Mouse (Mus musculus) c-Kit-positive CD71-positive TER-119-positive erythroid progenitor cells, embryonic 14.5 days (primary cell): ENCODE data around the gene Epha6.
"Not testable (repeated sequence)": the region's sequence is repeated elsewhere in the genome, so short reads cannot be mapped to it uniquely, and the experiment has no call there.

Experiments
- DNase-seq: peaks from one replicate; pipeline ENCODE4 v3.0.0-alpha.2; 2013; ENCODE audit warnings: low spot score

Epha6 gene

DNA sequence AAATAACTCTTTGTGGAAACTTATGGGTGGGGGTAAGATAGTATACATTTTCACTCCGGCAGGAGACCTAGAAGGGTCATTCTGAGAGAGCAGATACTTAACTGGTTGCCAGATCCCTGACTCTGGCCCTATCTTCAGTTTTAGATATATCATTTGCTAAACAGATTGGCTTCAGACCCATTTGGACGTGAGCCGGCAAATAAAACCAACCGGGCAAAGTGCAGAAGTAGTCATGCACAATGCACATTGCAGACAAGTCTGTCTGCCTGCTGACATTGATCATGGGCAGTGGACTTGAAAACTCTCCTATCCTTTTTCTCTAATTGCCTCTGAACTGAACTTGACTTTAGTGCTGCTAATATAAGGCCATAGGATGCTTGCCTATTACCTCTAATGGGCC, 681.6 kb downstream of the Epha6 start:
- no peak for DNase-seq

DNA sequence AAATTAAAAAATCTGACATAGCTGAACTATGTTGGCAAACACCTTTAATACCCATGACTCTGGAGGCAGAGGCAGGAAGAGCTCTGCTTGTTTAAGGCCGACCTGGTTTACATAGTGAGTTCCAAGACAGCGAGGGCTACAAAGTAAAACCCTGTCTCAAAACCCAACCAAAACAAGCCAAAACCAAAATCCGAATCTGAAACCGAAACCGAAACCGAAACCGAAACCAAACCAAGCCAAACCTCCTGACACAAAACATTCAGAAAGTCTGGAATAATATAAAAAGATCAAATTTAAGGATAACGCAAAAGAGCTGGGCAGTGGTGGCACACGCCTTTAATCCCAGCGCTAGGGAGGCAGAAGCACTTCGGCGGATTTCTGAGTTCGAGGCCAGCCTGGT, 725.3 kb downstream of the Epha6 start:
- DNase-seq, result no peak

DNA sequence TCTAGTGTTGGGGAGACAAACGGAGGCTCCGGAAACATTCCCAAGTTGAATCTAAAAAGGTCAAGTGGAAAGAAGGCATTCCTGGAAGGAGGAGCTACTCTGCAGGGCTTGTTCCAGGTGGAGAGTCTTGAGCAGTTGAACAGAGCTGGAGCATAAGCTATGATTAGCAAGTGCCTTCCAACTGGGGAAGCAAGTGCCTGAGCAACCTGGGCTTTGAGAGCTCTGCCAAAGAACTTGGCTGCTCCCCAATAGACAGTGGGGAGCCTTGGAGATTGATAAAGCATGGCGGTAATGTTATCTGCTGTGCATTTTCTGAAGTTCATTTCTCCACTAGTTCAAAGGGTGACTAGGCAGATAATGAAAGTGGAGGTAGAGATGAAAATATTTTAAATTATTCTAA, 733.5 kb downstream of the Epha6 start:
- no peak for DNase-seq

DNA sequence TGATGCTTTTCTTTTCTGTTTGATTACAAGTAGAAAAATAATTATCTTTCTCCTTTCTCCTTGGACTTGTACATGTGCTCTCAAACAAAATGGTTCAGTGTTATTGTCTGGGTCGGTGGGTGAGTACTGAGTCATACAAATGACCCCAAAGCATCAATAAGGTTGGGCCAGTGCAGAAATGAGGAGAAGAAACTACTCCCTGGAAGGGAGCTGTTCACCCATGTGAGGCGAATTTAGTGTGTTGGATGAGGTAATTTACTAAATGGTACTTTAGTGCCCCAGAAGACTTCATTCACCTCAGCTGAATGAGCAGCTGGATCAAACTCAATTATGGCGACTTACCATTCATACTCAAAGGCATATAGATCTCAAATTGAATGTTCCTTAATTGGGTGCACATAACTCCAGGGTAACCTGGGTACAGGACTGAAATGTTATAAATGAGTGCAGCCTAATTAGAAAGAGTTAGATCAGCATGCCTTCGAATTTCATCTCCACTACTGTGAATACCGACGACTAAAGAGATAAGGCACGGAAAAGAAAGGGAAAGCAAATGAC, 751.1 kb downstream of the Epha6 start:
- no peak for DNase-seq

DNA sequence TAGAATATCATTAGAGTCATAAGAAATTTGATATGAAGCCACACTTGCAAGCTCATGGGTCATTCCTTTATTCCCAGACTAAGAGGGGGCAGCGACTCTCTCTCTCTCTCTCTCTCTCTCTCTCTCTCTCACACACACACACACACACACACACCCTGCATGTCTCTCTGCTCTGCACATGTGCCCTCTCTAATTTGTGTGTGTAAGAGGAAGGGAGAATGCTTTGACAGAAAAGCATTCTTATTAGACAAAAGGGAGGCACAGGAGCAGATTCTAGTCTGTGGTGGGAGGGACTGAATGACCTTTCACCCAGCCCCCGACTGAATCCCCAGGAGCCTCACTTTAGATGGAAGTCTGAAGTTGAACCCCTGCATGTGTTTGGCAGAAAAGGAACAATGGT, 752.6 kb downstream of the Epha6 start:
- no peak for DNase-seq

DNA sequence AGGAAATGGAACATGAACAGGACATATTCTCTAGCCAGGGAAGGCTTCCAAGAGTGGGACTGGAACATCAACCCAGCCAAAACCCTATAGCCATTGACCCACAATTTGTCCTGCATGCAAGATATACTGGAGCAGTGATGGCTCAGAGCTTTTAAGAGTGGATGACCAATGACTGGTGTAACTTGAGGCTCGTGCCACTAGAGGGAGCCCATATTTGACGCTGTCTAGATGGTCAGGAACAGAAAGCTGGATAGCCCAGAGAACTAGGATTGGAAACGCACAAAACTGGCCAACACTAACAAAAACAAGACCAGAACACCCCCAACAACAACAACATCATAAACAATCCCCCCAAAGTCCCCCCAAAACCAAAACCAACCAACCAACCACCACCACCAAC, 758.8 kb downstream of the Epha6 start:
- no peak for DNase-seq

DNA sequence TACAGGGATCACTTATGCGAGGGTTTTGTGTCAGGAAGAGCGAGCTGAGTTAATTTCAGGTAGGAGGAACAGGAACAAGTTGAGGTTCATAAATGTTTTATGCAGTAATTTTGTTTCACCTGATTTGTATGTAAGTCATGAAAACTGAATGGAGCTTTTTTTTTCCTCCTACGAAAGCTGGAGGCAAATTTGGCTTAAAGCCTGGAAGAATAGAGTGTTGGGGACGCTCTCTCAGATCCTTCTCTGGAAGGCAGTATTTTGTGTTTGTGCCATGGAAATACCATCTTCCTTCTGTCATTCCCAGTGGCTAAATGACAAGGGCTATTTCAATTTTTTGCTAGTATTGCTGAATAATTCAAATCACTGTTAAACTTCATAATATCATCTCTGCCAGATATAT, 768.6 kb downstream of the Epha6 start:
- no peak for DNase-seq

DNA sequence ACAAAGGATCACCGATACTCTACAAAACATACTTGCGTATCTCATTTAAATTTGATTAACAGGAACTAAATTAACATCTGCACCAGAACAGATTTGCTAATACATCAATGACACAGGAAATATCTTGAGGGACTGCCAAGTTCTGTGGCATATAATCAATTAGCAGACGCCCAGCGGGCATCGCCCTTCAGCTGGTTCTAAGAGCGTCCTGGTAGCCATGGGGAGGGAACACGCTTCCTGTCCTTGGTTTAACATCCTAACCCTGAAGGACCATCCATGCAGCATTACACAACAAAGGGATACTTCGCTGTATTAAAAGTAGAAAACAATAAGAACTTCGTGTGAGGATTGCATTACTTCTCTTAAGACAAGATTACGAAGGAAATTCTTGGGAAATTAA, 769.0 kb downstream of the Epha6 start:
- no peak for DNase-seq

DNA sequence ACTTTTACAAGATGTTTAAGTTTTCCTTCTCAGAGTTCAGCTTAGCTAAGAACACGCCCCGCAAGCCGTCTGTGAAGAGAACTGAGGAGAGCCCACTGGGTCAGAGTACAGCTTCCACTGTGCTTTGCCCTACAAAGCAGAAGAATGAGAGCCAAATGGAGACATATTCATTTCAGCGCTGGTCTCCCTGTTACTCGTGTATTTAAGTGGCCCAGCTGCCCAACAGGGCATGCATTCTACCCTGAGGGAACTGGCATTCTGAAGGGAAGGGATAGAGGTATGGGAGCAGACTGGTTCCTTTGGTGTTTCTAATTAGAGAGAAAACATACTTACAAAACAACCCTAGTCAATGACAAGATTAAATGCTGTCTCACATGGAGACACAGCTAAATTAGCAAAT, 772.9 kb downstream of the Epha6 start:
- no peak for DNase-seq

DNA sequence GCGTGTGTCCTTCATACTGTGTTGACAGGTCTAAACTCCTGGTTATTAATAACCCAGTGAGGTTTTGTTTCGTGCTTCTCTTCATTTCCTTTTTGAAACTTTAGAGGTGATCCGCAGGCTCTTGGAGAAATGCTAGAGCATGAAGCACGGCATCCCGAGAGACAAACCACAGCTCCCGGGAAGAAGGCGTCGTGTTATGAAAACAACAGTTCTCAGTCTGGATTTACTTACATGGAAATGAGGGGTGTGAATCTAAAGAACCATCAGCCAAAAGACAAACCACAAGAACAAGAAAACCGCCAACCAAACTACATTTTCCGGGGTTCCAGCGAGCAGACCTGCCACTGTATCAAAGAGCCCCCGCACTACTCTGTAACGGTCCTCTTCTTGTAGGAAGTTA, 775.7 kb downstream of the Epha6 start:
- no peak for DNase-seq

DNA sequence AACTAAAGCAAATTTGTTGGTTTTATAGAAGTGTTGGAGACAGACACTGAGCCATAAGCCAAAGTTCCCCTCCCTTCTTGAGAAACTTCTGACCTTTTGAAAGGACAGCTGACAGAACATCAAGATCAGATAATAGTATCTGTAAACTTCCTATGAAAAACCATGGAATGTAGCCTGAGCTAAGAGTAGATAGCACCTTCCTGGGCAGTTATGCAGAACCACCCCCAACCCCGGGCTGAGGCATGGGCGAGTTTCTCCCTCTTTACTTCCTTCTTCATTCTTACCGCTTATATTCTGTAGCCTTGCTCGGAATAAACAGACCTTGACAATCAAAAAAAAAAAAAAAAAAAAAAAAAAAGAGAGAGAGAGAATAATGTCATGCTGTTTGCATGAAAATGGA, 805.5 kb downstream of the Epha6 start:
- not testable (repeated sequence) for DNase-seq

DNA sequence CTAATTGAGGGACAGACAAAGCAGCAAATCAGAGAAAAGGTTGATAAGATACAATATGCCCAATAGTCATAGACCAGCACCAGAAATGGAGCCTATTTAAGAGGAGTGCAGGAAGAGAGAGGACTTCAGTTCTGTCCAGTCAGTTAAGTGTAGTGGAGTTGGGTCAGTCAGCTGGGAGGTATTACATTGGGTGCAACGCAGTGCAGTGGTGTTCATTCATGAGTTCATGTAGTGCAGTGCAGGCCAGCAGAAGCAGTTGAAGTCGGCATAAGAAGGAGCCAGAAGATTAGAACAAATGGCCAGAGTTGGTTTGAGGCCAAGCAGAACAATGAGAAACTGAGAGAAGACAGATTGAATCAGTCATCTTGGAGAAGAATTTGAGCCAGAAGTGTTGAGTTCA, 833.0 kb downstream of the Epha6 start:
- DNase-seq, result no peak

DNA sequence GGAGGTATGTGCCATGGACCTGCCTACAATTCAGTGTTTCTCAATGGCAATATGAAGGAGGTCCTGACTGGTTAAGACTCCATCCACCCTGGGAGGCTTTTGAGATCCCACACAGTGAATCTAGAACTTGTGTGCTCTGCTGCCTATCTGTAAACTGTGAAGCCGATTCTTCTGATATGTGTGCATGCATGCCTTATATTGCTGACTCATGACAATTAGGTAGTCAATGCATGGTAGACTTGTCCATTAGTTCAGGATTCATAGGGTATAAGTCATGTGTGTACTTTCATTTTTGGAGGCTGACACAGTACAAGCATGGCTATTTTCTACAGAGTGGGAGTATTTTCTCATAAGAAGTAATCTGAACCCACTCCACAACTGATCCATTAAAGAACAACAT, 834.9 kb downstream of the Epha6 start:
- no peak for DNase-seq

DNA sequence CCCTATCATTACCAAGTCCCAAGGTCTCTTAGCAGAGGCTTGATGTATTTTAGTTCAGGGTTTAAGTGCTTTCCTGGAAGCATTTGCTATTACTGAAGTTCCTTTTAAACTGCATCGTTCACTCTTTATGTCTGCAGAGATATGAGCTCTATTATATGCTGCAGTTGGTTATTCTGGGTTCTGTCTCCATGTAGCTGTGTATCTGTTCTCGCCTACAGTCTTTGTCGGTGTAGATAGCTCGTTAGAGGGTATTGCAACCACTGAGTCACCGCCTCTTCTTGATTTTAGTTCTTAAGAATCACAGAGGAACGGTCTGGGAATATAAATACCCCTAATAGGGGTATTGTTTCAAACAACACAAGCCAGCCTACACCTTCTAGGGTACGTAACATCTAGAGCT, 835.4 kb downstream of the Epha6 start:
- DNase-seq, result no peak

DNA sequence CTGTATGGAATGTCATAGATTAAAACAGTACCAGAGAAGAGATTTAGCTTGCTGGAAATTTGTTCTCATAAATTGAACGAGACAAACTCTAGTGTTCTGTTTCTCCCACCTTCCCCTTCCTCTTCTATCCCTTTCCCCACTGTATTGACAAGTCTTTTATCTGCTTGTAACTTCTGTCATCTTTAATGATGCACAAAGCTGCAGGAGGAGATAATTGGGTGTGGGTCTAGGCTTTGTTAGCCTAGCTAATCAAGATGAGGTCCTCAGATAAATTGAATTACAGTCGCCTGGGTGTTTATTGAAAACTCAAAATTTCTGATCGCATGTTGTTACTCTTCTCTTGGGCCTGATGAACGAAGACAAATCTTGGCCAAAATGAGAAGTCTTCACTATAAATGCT, 844.5 kb downstream of the Epha6 start:
- no peak for DNase-seq

DNA sequence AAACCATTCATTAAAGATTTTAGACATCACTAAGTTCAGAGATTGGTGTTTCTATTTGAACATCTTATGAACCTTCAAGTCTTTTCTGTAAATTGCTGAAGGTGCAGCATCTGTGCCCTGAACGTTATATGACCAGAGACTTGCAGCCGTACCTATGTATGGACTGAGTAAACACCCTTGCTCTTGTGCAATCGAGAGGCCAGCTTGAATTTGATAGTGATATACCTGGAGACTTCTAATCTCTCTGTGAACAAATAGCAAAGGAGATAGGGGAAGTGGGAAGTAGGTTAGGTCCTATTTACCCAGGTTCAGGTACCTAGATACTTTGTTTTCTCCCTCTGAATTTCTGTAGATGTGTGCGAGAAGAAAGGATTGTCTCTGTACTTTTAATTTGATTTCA, 854.4 kb downstream of the Epha6 start:
- no peak for DNase-seq

DNA sequence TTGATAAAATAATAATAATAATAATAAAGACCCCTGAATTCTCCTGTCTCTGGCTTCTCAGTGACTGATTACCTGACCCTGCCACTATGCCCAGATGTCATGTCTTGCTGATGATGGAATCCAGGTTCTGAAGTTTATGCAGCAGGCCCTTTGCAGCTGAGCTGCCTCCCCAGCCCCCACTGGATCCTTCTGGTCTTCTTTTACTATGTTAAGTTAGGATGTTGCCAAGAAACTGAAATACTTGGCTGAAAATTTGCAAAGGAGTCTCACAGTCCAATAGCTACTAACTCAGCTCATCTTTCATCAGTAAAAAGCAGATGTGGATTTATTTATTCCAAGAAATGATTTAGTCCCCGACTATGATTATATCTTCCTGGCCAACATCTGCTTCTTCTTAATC, 861.7 kb downstream of the Epha6 start:
- DNase-seq, result no peak

DNA sequence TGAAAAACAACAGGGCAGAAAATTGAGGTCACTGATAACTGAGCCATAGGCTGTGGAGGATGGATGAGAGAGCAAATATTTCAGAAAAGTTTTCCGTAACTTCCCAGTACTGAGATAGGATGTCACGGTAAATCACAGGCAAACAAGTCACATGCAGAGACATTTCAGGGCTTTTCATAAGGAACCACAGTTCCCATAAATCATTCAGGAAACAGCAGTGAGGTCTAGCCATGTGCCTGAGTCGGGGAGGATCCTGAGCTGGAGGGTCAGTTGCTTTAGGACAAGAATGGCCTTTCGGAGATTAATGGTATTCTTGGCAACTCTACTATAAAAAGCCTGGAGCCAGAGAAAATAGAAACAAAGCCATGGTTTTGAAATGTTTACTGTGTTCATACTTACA, 889.8 kb downstream of the Epha6 start:
- no peak for DNase-seq

DNA sequence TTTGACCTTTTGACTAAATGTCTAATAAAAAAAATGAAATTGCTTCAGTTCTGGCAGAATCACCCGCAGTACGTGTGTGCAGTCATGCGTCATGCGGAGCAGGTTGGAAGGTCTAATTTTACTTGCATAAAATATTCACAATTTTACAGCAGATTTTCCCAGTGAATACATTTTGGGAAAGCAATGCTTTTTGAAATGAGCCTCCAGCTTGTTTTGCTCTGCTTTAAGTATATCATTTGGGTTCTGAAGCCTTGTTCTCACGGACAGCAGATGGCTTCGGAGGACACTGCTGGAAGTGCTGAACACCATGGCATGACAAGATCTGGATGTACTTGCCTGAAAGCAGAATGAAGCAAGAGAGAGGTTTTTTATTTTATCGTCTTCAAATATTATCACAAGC, 912.1 kb downstream of the Epha6 start:
- DNase-seq, result no peak

DNA sequence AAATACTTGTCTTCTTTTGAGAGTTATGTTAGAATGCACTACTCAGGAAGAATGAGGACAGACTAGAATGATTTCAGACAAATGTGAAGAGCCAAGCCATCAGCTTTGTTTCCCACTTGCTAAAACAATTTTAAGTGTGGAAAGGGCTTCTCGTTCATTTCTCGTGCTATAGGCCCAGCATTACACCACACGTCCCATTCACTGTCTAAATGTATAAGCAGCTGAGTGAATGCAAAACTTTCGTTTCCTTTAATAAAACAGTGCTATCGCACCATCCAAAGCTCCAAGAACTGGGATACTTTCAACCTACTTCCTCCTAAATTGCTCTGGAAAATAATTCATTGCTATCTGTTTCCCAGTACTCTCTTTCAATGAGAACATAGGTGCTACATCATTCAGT, 916.2 kb downstream of the Epha6 start:
- DNase-seq, result no peak

DNA sequence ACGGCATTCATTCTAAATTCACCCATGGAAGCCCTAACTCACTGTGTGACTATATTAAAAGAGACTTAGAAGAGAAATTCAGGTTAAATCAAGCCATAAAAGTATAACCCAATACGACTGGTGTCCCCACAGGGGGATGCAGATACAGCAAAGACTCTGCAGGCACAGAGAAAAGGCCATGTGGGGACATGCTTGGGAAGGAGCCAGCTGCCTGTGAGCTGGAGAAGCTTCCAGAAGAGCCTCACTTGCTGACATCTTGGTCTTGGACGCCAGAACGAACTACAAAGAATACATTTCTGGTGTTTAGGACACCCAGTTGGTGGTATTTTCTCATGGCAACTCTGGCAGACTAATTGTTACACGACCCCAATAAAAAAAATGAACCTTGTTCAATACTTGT, 920.2 kb downstream of the Epha6 start:
- no peak for DNase-seq

DNA sequence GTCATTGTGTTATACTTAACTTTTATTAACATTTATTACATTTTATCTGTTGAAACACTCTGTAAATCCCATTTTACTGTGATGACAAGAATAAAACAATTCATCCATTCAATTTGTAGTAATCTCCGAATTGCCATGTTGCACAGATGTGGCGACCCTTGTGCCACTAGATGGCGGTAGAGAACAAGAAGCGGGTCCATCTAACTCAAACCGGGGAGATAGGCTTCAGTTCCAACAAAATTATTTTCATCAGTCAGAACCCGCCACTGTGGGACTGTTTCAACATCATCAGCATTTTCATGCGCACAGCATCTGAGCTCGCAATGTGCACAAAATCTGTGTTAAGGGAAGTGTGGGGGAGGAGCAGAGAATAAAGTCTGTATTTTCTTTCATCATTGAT, 921.9 kb downstream of the Epha6 start:
- DNase-seq, result peak; percentile 24

DNA sequence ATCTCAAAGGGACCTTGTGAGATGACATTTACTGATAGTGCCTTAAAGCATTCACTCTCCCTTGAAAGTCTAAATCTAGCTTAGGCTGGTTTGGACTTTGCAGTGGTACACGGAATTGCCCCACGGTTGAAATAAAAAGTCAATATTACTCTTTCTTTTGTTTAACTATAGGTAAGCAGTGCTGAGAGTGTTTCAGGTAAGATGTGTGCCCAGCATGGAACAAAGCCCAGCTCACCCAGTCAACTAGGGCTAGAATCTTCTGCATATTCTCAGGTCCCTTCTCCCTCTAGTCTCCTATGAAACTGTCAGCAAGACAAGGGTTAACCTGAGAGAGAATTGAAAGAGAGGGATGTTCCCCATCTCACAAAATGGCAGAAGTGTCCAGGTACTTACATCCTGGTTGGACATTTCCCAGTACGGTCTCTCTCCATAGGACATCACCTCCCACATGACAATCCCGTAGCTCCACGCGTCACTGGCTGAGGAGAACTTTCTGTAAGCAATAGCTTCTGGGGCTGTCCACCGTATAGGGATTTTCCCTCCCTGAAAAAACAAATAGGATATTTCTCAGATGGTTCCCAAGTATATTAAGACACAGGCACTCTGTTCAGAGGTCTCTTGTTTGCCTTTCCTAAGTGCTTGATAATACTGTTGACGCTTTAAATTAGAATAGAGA, 923.0 kb downstream of the Epha6 start:
- DNase-seq, result no peak

DNA sequence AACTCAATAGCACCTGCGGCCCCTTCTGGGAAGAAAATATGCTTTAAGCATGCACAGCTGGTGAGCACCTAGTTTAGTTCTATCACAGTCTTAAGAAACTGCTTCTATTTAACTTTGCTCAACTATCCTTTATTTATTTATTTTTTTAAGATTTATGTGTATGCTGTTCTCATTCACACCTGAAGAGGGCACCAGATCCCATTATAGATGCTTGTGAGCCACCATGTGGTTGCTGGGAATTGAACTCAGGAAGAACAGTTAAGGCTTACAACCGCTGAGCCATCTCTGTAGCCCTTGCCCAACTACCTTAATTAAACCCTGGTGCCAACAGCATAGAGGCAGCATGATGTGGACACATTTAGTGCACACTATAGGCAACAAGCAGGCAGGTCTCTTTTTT, 938.4 kb downstream of the Epha6 start:
- no peak for DNase-seq

DNA sequence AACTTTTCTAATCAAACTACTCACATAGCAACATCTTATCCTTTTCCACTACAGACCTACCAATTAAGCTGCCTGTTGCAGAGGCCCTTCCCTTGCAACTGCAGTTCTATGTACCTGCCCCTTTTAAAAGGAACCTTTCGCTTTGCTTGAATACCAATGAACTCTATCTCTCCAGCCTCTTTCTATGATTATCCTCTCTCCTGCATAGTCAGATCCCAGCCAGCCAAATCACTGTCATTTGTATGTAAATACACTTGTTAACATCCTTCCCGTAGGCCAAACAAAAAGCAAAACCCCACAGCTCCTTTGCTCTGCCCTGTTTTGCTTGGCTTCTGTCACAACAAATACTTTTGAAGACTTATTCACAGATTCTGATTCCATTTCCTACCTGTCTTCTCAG, 961.6 kb downstream of the Epha6 start:
- no peak for DNase-seq
